Mouse (Mus musculus): ENCODE results near the gene Spns3. TPM values are rescaled to one million over a fixed set of nuclear protein-coding genes. Genes with fewer than 3 reads are reported as not detected.

The Spns3 gene
- polyA plus RNA-seq, 1 experiment from 2014 or later: 0.25 TPM

GRCm38 (mm10) chr11:72541928-72542327 is 8.4 kb downstream of the Spns3 start:
- 50% methylated on average over 10 of the region's 10 CpGs for WGBS
- Histone ChIP-seq H3K4me3 (ENCODE audit: low read length) (no peak overlapping the region), H3K27ac (ENCODE audit: low read length) (no peak overlapping the region)

GRCm38 (mm10) chr11:72540437-72540836 is 9.9 kb downstream of the Spns3 start:
- no peak overlapping the region for H3K4me2 ChIP-seq (ENCODE audit: low read depth, low read length)
- H3K27me3 ChIP-seq (ENCODE audit: control insufficient read depth, insufficient read depth, low read depth, low read length): no peaks in the 10 kb centered on the region
- H3K9me3 ChIP-seq (ENCODE audit: control insufficient read depth, low read length): 0 out of 2 replicates have a peak, but pooled peaks cover 1% of the 10 kb centered on the region
- no peak overlapping the region for H3K27ac ChIP-seq (ENCODE audit: low read length)
- WGBS: 69% methylated on average over 6 of the region's 6 CpGs
- H3K4me3 ChIP-seq (ENCODE audit: low read length): no peak overlapping the region
- no peaks in the 10 kb centered on the region for H3K4me1 ChIP-seq (replicated peaks; ENCODE audit: control insufficient read depth, insufficient read depth, low read length)
- H3K9ac ChIP-seq (ENCODE audit: low read length): no peak overlapping the region
- H3K36me3 ChIP-seq (ENCODE audit: control insufficient read depth, insufficient read depth, low read length): no peaks in the 10 kb centered on the region
- no peak for ATAC-seq (ENCODE audit: low read depth)

More at GRCm38 (mm10) chr11:72541928-72542327, 8.4 kb downstream of the Spns3 start:
- ATAC-seq (ENCODE audit: low read depth): no peak
- H3K4me2 ChIP-seq (ENCODE audit: low read depth, low read length): no peak overlapping the region
- H3K9ac ChIP-seq (ENCODE audit: low read length): no peak overlapping the region
- H3K9me3 ChIP-seq (ENCODE audit: control insufficient read depth, low read length): no peaks in the 10 kb centered on the region
- no peaks in the 10 kb centered on the region for H3K27me3 ChIP-seq (ENCODE audit: control insufficient read depth, insufficient read depth, low read depth, low read length)
- no peaks in the 10 kb centered on the region for H3K36me3 ChIP-seq (ENCODE audit: control insufficient read depth, insufficient read depth, low read length)
- H3K4me1 ChIP-seq (replicated peaks; ENCODE audit: control insufficient read depth, insufficient read depth, low read length): no peaks in the 10 kb centered on the region

- H3K9ac ChIP-seq (ENCODE audit: low read length): no peak overlapping the region
- no peak overlapping the region for H3K4me2 ChIP-seq (ENCODE audit: low read depth, low read length)
- H3K4me1 ChIP-seq (replicated peaks; ENCODE audit: control insufficient read depth, insufficient read depth, low read length): no peaks in the 10 kb centered on the region
- H3K27ac ChIP-seq (ENCODE audit: low read length): no peak overlapping the region
- 91% methylated on average over 7 of the region's 7 CpGs for WGBS
- ATAC-seq (ENCODE audit: low read depth): no peak
- no peaks in the 10 kb centered on the region for H3K27me3 ChIP-seq (ENCODE audit: control insufficient read depth, insufficient read depth, low read depth, low read length)
- H3K9me3 ChIP-seq (ENCODE audit: control insufficient read depth, low read length): 0 out of 2 replicates have a peak, but pooled peaks cover 2% of the 10 kb centered on the region
- no peak overlapping the region for H3K4me3 ChIP-seq (ENCODE audit: low read length)
- no peaks in the 10 kb centered on the region for H3K36me3 ChIP-seq (ENCODE audit: control insufficient read depth, insufficient read depth, low read length)
These were observed 11.5 kb downstream of the Spns3 start for GRCm38 (mm10) chr11:72538811-72539210.

GRCm38 (mm10) chr11:72538037-72538755 is 12.1 kb downstream of the Spns3 start:
- Histone ChIP-seq H3K9ac (ENCODE audit: low read length) (no peak overlapping the region), H3K4me1 (replicated peaks; ENCODE audit: control insufficient read depth, insufficient read depth, low read length) (no peaks in the 10 kb centered on the region), H3K4me3 (ENCODE audit: low read length) (no peak overlapping the region), H3K36me3 (ENCODE audit: control insufficient read depth, insufficient read depth, low read length) (no peaks in the 10 kb centered on the region), H3K27me3 (ENCODE audit: control insufficient read depth, insufficient read depth, low read depth, low read length) (no peaks in the 10 kb centered on the region), H3K9me3 (ENCODE audit: control insufficient read depth, low read length) (0 out of 2 replicates have a peak, but pooled peaks cover 2% of the 10 kb centered on the region), H3K4me2 (ENCODE audit: low read depth, low read length) (no peak overlapping the region), H3K27ac (ENCODE audit: low read length) (no peak overlapping the region)
- ATAC-seq (ENCODE audit: low read depth): no peak; the same call in 1 of the 2 replicates
- WGBS: 55% methylated on average over 8 of the region's 8 CpGs

- no peak for ATAC-seq (ENCODE audit: low read depth)
- Histone ChIP-seq H3K4me3 (ENCODE audit: low read length) (no peak overlapping the region), H3K27ac (ENCODE audit: low read length) (no peak overlapping the region), H3K27me3 (ENCODE audit: control insufficient read depth, insufficient read depth, low read depth, low read length) (no peaks in the 10 kb centered on the region), H3K4me2 (ENCODE audit: low read depth, low read length) (no peak overlapping the region), H3K9ac (ENCODE audit: low read length) (no peak overlapping the region), H3K4me1 (replicated peaks; ENCODE audit: control insufficient read depth, insufficient read depth, low read length) (no peaks in the 10 kb centered on the region), H3K36me3 (ENCODE audit: control insufficient read depth, insufficient read depth, low read length) (no peaks in the 10 kb centered on the region), H3K9me3 (ENCODE audit: control insufficient read depth, low read length) (0 out of 2 replicates have a peak, but pooled peaks cover 2% of the 10 kb centered on the region)
- WGBS: 83% methylated on average over 2 of the region's 2 CpGs
These were observed 12.8 kb downstream of the Spns3 start for GRCm38 (mm10) chr11:72537503-72537902.

GRCm38 (mm10) chr11:72535519-72535918 is 14.8 kb downstream of the Spns3 start:
- Histone ChIP-seq H3K9me3 (ENCODE audit: control insufficient read depth, low read length) (0 out of 2 replicates have a peak, but pooled peaks cover 2% of the 10 kb centered on the region), H3K4me3 (ENCODE audit: low read length) (no peak overlapping the region), H3K36me3 (ENCODE audit: control insufficient read depth, insufficient read depth, low read length) (no peaks in the 10 kb centered on the region), H3K4me1 (replicated peaks; ENCODE audit: control insufficient read depth, insufficient read depth, low read length) (no peaks in the 10 kb centered on the region), H3K9ac (ENCODE audit: low read length) (no peak overlapping the region), H3K27me3 (ENCODE audit: control insufficient read depth, insufficient read depth, low read depth, low read length) (no peaks in the 10 kb centered on the region), H3K4me2 (ENCODE audit: low read depth, low read length) (no peak overlapping the region), H3K27ac (ENCODE audit: low read length) (no peak overlapping the region)
- 82% methylated on average over 3 of the region's 3 CpGs for WGBS
- ATAC-seq (ENCODE audit: low read depth): no peak

GRCm38 (mm10) chr11:72532890-72533289 is 17.4 kb downstream of the Spns3 start:
- WGBS: 76% methylated on average over 3 of the region's 3 CpGs
- Histone ChIP-seq H3K27me3 (ENCODE audit: control insufficient read depth, insufficient read depth, low read depth, low read length) (no peaks in the 10 kb centered on the region), H3K4me2 (ENCODE audit: low read depth, low read length) (no peak overlapping the region), H3K27ac (ENCODE audit: low read length) (no peak overlapping the region), H3K9me3 (ENCODE audit: control insufficient read depth, low read length) (0 out of 2 replicates have a peak, but pooled peaks cover 2% of the 10 kb centered on the region), H3K36me3 (ENCODE audit: control insufficient read depth, insufficient read depth, low read length) (no peaks in the 10 kb centered on the region), H3K9ac (ENCODE audit: low read length) (no peak overlapping the region), H3K4me3 (ENCODE audit: low read length) (no peak overlapping the region), H3K4me1 (replicated peaks; ENCODE audit: control insufficient read depth, insufficient read depth, low read length) (no peaks in the 10 kb centered on the region)
- no peak for ATAC-seq (ENCODE audit: low read depth)

GRCm38 (mm10) chr11:72531632-72532031 is 18.7 kb downstream of the Spns3 start:
- Histone ChIP-seq H3K27ac (ENCODE audit: low read length) (no peak overlapping the region), H3K9me3 (ENCODE audit: control insufficient read depth, low read length) (0 out of 2 replicates have a peak, but pooled peaks cover 2% of the 10 kb centered on the region), H3K4me1 (replicated peaks; ENCODE audit: control insufficient read depth, insufficient read depth, low read length) (no peaks in the 10 kb centered on the region), H3K4me2 (ENCODE audit: low read depth, low read length) (no peak overlapping the region), H3K9ac (ENCODE audit: low read length) (no peak overlapping the region), H3K36me3 (ENCODE audit: control insufficient read depth, insufficient read depth, low read length) (no peaks in the 10 kb centered on the region), H3K4me3 (ENCODE audit: low read length) (no peak overlapping the region), H3K27me3 (ENCODE audit: control insufficient read depth, insufficient read depth, low read depth, low read length) (no peaks in the 10 kb centered on the region)
- ATAC-seq (ENCODE audit: low read depth): no peak
- WGBS: 71% methylated on average over 1 of the region's 1 CpGs

- Histone ChIP-seq H3K9me3 (ENCODE audit: control insufficient read depth, low read length) (0 out of 2 replicates have a peak, but pooled peaks cover 2% of the 10 kb centered on the region), H3K4me1 (replicated peaks; ENCODE audit: control insufficient read depth, insufficient read depth, low read length) (no peaks in the 10 kb centered on the region), H3K4me3 (ENCODE audit: low read length) (no peak overlapping the region), H3K27ac (ENCODE audit: low read length) (no peak overlapping the region), H3K36me3 (ENCODE audit: control insufficient read depth, insufficient read depth, low read length) (no peaks in the 10 kb centered on the region), H3K9ac (ENCODE audit: low read length) (no peak overlapping the region), H3K4me2 (ENCODE audit: low read depth, low read length) (no peak overlapping the region), H3K27me3 (ENCODE audit: control insufficient read depth, insufficient read depth, low read depth, low read length) (no peaks in the 10 kb centered on the region)
- WGBS: 79% methylated on average over 5 of the region's 5 CpGs
- no peak for ATAC-seq (ENCODE audit: low read depth)
These were observed 19.2 kb downstream of the Spns3 start for GRCm38 (mm10) chr11:72531144-72531543.

All from lung, embryonic 16.5 days (tissue).